Mouse (Mus musculus): ENCODE measurements at regions not wholly inside any gene's neighbourhood (a gene's known extent, or its start where the extent isn't known, plus 50 kb on each side); places are given as distances from the start of the nearest gene placed in this dataset.

GRCm38 (mm10) chr10:23052480-23053378 lies 232.8 kb upstream of the Tcf21 start:
- DNase-seq = peak; percentile 8

- DNase-seq = no peak
Measured at GRCm38 (mm10) chr10:23044466-23044865, 224.5 kb upstream of the Tcf21 start.

GRCm38 (mm10) chr10:23031491-23032126 lies 211.6 kb upstream of the Tcf21 start:
- DNase-seq = no peak

- DNase-seq = no peak
Measured at GRCm38 (mm10) chr10:23027961-23028360, 208.0 kb upstream of the Tcf21 start.

- DNase-seq = no peak
Measured at GRCm38 (mm10) chr10:23017151-23017678, 197.2 kb upstream of the Tcf21 start.

GRCm38 (mm10) chr10:23015935-23016694 lies 196.1 kb upstream of the Tcf21 start:
- DNase-seq = peak; percentile 17

GRCm38 (mm10) chr10:23010715-23011114 lies 190.7 kb upstream of the Tcf21 start:
- DNase-seq = peak; percentile 23

- peak; percentile 51 for DNase-seq
Measured at GRCm38 (mm10) chr10:23010201-23010600, 190.2 kb upstream of the Tcf21 start.

- no peak for DNase-seq
Measured at GRCm38 (mm10) chr10:23004768-23005167, 184.8 kb upstream of the Tcf21 start.

- DNase-seq = no peak
Measured at GRCm38 (mm10) chr10:23003686-23004085, 183.7 kb upstream of the Tcf21 start.

- no peak for DNase-seq
Measured at GRCm38 (mm10) chr10:22998561-22998960, 178.6 kb upstream of the Tcf21 start.

GRCm38 (mm10) chr10:22997571-22997970 lies 177.6 kb upstream of the Tcf21 start:
- DNase-seq = no peak

GRCm38 (mm10) chr10:22993158-22993557 lies 173.2 kb upstream of the Tcf21 start:
- DNase-seq = no peak

- peak; percentile 45 for DNase-seq
Measured at GRCm38 (mm10) chr10:22981798-22982197, 161.8 kb upstream of the Tcf21 start.

GRCm38 (mm10) chr10:22978442-22978841 lies 158.5 kb upstream of the Tcf21 start:
- peak; percentile 22 for DNase-seq

- DNase-seq = no peak
Measured at GRCm38 (mm10) chr10:22956956-22957355, 137.0 kb upstream of the Tcf21 start.

GRCm38 (mm10) chr10:22953283-22953682 lies 133.3 kb upstream of the Tcf21 start:
- no peak for DNase-seq

GRCm38 (mm10) chr10:22944247-22944646 lies 124.3 kb upstream of the Tcf21 start:
- DNase-seq = no peak

GRCm38 (mm10) chr10:22927977-22928376 lies 108.0 kb upstream of the Tcf21 start:
- DNase-seq = no peak

- no peak for DNase-seq
Measured at GRCm38 (mm10) chr10:22926099-22926498, 106.1 kb upstream of the Tcf21 start.

- DNase-seq = no peak
Measured at GRCm38 (mm10) chr10:22921035-22921965, 101.3 kb upstream of the Tcf21 start.

GRCm38 (mm10) chr10:22919869-22920268 lies 99.9 kb upstream of the Tcf21 start:
- DNase-seq = no peak
